Mouse (Mus musculus): ENCODE measurements around the gene Nrros.

The Nrros gene

DNA sequence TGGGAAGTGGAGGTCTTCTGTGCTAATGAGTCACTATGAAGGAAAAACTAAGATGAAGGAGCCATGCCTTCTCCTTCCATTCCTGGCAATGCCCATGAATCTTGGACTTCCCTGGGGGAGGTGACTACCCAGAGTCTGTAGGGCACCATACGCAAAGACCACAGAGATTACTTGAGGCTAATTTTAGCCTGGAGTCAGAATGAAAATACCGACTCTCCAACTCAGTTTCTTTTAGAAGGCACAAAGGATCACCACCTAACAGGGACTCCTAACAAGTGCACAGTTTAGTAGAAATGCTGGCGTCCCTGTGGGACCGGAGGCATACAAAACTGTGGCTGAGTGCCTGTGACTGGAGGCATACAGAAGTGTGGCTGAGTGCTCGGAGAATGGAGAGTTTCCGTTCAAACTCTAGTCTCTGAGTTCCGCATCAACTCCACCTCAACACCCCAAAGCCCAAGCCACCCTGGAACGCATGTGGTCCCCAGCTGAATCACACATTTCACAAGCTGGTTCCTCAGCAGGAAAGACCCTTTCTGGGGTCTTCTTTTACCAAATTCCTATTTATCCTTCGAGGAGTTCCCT is 4.6 kb downstream of the Nrros start:
- no peak for DNase-seq

DNA sequence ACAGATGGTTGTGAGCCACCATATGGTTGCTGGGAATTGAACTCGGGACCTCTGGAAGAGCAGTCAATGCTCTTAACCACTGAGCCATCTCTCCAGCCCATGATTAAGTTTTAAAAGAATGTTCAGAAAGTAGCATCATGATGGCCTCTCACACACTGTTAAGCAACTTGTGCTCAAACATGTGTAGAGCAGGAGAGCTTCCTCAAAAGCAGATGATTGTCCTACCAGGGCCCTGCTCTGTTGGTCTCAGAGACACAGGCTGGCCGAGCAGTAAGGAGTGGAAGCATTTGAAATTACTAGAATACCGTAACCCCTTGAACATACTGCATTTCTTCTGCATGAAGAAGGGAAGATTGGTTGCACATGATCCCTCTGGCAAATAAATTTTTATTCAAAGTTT is 6.4 kb downstream of the Nrros start:
- DNase-seq = no peak

- DNase-seq = no peak
Observed at GRCm38 (mm10) chr16:32157369-32157768, 8.0 kb downstream of the Nrros start.

DNA sequence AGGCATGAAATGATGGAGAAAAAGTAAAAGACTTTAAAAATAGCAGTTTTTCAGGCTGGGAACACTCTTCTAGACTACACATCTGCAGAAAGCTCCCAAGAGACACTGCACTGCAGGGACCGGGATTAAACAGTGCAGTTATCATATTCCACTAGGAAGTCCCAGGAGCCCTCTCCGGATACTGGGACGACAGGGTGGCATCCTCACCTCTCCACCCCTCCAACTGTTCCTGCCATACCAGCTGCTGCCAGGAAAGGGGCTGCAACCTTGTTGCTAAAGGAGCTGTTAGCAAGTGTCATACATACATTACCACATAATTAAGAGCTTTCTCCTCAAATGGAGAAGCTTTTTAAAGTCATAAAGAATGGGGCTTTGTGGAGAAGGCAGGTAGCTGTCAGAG is 8.7 kb downstream of the Nrros start:
- DNase-seq = no peak

DNA sequence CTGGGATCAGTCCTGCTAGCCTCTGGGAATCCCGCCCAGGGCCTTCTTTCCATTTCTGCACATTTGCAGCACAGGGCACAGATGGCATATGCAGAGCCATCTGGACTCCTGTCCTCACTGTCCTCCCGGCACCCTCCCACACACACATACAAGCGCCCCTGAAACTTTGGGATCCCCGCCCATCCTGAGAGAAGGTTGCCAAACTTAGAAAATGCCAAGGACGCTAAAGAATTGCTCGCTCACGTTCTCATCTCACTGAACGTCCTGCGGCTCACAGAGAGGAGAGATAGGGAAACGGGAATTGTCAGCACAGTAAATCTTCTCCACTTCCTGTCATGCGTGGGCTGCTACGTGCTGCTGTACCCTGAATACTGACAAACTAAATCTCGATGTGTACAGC is 11.0 kb downstream of the Nrros start:
- peak; percentile 75 for DNase-seq

DNA sequence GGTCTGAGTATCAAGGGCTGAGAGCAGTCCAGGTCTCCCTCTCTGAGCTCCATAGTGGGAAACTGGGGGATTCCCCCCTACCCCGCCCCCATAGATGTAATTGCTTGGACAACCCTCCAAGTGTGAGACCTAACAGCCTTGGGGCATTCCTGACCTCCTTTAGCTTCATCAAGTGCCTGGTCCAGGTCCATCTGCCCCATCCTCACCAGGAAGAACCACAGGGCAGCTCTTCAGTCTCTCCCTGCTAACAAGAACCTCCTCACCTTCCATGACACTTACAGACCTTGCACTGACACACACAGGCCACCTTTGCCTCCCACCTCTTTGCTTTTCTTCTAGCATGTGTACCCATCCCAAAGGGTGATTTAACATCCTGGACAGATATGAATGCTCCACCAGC is 11.4 kb downstream of the Nrros start:
- no peak for DNase-seq

DNA sequence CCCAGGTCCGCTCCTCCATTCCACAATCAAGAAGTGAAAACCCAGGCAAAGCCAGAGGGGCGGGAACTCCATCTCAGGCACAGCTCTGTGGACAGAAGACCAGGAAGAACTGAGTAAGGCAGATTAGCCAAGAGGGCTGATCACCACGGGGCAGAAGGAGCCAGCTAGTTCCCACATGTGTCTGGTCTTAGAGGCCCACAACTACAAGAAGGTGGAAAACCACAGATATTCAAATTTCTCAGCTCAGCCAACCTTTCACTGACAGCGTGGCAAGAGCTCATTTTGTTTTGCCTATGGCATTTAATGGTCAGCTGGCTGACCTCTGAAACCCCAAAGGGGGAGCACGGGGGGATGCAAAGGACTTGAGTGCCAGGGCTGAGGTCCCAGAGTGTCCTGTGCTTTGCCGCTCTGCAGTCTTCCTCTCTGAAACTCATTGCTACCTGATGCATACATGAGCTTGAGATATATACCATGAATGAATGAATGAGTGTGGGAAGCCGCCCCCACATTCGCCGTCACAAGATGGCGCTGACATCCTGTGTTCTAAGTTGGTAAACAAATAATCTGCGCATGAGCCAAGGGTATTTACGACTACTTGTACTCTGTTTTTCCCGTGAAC is 17.7 kb downstream of the Nrros start:
- DNase-seq = no peak

- no peak for DNase-seq
Observed at GRCm38 (mm10) chr16:32144592-32144991, 20.8 kb downstream of the Nrros start.

GRCm38 (mm10) chr16:32143766-32144165 is 21.6 kb downstream of the Nrros start:
- no peak for DNase-seq

GRCm38 (mm10) chr16:32138954-32139353 is 26.4 kb downstream of the Nrros start:
- no peak for DNase-seq

- DNase-seq = no peak
Observed at GRCm38 (mm10) chr16:32135842-32136357, 29.5 kb downstream of the Nrros start.

DNA sequence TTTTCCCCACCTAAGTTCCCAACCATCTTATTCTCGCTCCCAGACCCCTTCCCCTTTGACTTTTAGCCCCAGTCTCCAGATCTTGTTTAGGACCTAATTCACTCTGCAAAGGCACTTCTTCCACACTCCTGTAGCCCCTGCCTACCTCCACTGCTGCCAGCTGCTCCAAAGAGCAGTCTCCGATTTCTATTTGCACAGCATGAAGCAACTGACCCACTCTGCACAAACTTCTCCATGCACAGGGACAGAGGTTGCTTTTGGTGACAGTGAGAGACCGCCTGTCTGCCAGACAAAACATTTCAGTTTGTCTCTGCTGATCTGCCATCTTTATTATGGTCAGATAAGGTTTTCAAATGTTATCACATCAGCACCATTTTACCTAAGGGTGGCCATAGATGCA is 32.2 kb downstream of the Nrros start:
- DNase-seq = no peak

DNA sequence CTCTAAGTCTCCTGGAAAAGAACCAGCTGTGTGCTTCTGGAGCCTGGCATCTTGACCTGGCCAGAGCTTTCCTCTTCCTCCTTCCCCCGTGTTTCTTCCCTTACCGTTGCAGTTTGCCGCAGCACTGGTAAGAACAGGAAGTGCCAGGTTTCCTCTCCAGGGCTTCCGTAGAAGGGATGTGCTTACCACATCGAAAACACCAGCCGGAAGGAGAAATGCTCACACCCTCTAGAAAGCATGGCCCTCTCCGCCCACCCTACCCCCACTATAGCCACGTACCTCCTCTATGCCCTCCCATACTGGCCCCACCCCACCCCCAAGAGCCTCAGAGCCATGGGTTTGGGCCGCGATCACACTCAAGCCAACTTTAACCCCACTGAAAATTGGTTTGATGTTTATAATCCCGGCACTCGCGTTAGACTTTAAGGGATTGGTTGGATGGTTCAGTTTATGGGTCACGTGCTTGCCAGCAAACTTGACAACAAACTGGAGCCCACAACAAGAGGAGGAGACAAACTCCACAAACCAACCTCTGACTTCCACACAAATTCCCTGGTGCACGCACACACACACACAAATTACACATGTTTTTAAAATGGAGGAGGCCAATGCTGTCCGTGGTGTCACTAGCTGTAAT is 35.1 kb downstream of the Nrros start:
- DNase-seq = no peak

GRCm38 (mm10) chr16:32129449-32130189 is 35.8 kb downstream of the Nrros start:
- no peak for DNase-seq

DNA sequence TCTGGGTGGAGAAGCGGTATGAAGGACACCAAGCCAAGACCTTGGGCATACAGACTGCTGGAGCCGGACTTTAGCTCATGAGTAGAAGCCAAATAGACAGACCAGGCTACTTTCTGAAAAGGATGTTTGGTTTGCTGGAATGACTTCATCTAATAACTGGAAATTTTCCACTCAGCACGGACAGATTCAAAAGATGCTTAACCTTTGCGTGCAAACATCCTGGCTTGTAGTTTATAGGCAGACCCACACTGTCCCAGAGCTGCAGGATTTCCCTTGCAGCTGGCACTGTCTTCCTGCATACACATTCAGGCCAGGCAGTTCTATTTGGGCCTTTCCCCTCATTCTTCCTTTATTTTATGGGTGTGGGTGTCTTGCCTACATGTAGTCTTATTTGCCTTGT is 38.3 kb downstream of the Nrros start:
- DNase-seq = no peak

DNA sequence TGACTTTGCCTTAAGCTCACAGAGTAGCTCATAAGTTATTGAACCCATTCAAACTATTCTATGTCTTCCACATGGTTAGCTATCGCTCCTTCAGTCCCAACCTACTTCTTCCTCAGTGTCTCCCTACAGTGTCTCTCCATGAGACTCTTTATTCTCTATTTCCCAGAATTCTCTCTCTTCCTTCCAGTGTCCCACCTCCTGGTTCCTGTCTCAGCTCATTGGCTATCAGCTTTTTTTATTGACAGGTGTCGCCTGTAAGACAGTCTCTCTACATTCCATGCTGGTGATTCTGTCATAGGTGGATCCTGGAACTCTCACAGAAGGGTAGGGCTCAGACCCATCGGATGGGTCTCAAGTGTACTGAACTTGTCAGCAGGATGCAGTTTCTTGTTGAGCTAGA is 40.0 kb downstream of the Nrros start:
- DNase-seq = no peak

DNA sequence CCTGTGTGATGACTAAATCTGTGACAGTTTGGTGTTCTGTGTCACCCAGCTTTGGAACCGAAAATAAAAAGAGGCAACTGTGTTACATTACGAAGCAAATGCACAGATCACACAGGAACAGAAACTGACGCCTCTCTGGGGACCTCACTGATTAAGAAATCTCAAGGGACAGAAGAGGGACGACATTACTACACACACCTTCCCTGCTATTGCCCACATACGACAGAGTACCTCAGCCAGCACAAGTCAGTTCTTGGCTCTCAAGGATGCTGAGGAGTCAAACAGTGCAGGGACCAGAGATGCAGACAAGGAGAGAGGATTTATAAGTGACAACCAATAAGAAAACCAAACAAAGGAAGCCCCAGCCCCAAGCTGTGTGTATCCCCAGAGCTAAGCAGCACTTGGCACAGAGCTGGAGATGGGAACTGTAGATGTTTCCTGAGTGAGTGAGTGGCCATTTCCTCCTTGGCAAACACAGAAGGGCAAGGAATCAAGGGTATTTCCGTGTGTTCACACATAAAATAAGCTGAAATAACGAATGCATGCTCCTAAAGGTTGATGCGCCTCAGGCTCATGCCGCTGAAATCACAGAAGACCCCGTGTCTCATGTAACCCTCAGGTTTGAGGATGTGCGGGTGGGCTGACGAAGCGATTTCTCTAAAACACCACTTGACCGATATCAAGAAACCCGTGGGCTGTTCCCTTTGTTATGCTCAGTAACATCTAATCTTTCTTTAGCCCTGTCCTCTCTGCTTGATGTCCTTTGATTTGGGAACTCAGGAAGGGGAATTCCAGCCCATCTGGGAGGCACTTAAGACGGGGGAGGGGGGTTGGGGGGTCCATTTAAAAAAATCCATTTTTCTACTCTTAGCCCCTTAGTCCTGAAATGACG is 40.7 kb downstream of the Nrros start:
- DNase-seq = no peak

GRCm38 (mm10) chr16:32124020-32124419 is 41.4 kb downstream of the Nrros start:
- no peak for DNase-seq

DNA sequence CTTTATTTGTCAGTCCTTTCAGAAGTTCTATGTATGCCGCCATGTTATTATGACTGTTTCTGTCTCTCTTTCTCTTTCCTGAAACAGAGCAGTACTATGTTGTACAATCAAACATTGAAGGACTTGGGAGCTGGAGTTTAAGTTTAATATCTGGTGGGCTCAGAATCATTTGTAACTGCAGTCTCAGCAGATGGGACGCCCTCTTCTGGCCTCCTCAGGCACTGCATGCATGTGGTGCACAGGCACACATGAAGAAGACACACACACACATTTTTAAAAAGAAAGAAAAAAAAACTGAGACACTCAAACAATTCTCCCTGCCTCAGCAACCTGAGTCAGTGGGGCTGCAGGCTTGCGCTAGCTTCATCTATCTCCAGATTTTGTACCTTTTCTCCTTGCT is 44.9 kb downstream of the Nrros start:
- no peak for DNase-seq

- no peak for DNase-seq
Observed at GRCm38 (mm10) chr16:32116186-32116585, 49.2 kb downstream of the Nrros start.

DNA sequence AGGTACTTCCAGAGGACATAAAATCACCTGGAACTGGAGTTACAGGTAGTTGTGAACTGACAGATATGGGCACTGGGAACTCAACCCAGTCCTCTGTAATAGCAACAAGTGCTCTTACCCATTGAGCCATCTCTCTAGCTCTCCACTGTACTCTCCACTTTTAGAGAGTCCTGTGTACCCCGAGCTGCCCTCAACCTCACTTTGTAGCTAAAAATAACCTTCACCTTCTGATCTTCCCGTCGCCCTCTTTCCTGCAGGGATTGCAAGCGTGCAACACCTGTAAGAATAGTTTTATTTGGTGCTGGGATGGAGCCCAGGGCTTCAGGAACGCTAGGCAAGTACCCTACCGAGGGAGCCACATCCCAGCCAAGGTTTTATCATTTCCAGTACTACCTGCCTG is 49.6 kb downstream of the Nrros start:
- DNase-seq = no peak

- DNase-seq = peak; percentile 68
Observed at GRCm38 (mm10) chr16:32114968-32115695, 50.3 kb downstream of the Nrros start.
